Mouse (Mus musculus) ES-Bruce4 (cell line): ENCODE results near the gene Catsperz. TPM values are rescaled to one million over a fixed set of nuclear protein-coding genes. Genes with fewer than 3 reads are reported as not detected.
A peak's percentile ranks its signal among the peaks of the same experiment; 100 is the strongest.

ENCODE experiments used
- H3K27ac ChIP-seq: 2 replicates; pipeline ENCODE4 v1.5.1; 2012; ENCODE audit warnings: low read length, inconsistent platforms; ENCODE audit not compliant: insufficient read depth
- H3K27me3 ChIP-seq: 2 replicates; pipeline ENCODE4 v1.6.1; 2012; ENCODE audit warnings: mild to moderate bottlenecking, low read length, inconsistent platforms; ENCODE audit not compliant: control insufficient read depth, poor library complexity, insufficient read depth, severe bottlenecking
- H3K36me3 ChIP-seq: 2 replicates; pipeline ENCODE4 v1.6.1; 2012; ENCODE audit warnings: inconsistent platforms, mild to moderate bottlenecking, low read length, moderate library complexity; ENCODE audit not compliant: control insufficient read depth, poor library complexity, insufficient read depth, severe bottlenecking
- H3K4me1 ChIP-seq: one replicate; pipeline ENCODE4 v1.8.1; 2011; ENCODE audit warnings: low read length; ENCODE audit not compliant: control insufficient read depth, insufficient read depth
- H3K4me3 ChIP-seq: 2 replicates; pipeline ENCODE4 v1.5.1; 2011; ENCODE audit warnings: low read depth, mild to moderate bottlenecking, low read length
- H3K9ac ChIP-seq: 2 replicates; pipeline ENCODE4 v1.6.1; 2012; ENCODE audit warnings: low read depth, mild to moderate bottlenecking, inconsistent platforms; ENCODE audit not compliant: poor library complexity, severe bottlenecking
- H3K9me3 ChIP-seq: replicated peaks from 2 replicates; pipeline ENCODE4 v1.6.1; 2012; ENCODE audit warnings: mild to moderate bottlenecking, low read length, inconsistent platforms; ENCODE audit not compliant: control insufficient read depth, poor library complexity, insufficient read depth, severe bottlenecking
- CTCF ChIP-seq: IDR thresholded peaks from one replicate; pipeline ENCODE4 v1.8.1; 2011; ENCODE audit warnings: low read depth, low read length
- EP300 ChIP-seq: IDR thresholded peaks from 2 replicates; pipeline ENCODE4 v1.6.1; 2011; ENCODE audit warnings: low read depth, low read length; ENCODE audit not compliant: insufficient read depth
- POLR2A ChIP-seq: IDR thresholded peaks from one replicate; pipeline ENCODE4 v1.8.1; 2011; ENCODE audit warnings: low read length; ENCODE audit not compliant: insufficient read depth
- polyA plus RNA-seq: library from polyadenylated mRNA; stranded (reverse); fragments of >200 nt; gene quantifications from 2 replicates; pipeline ENCODE4 v1.2.4, GENCODE M21; 2011; ENCODE audit warnings: low read depth; ENCODE audit not compliant: missing spikeins, insufficient read depth, insufficient read length

The Catsperz gene
- polyA plus RNA-seq, 1 experiment, result 1.8 TPM

GRCm38 (mm10) chr19:6942249-6942691, 17.1 kb upstream of the Catsperz start, which contains the start of gene Gpr137:
TSS of gene Gpr137 (minus strand) at chr19:6942480.
- Histone ChIP-seq H3K4me3 (peak within 1 kb of the TSS; percentile 96), H3K4me1 (no peaks in the 10 kb centered on the region), H3K27me3 (no peaks in the 10 kb centered on the region), H3K9ac (peak within 1 kb of the TSS; percentile 86), H3K36me3 (no peaks in the 10 kb centered on the region), H3K27ac (peak within 1 kb of the TSS; percentile 60), H3K9me3 (no peaks in the 10 kb centered on the region)
- peak; percentile 66 for TF ChIP-seq POLR2A
- TF ChIP-seq CTCF, result no peak
- TF ChIP-seq EP300, result no peak

GRCm38 (mm10) chr19:6941372-6942248, 16.4 kb upstream of the Catsperz start, which contains the start of gene Bad:
TSS of gene Bad (plus strand) at chr19:6941861.
- peak within 1 kb of the TSS; percentile 60 for H3K27ac ChIP-seq
- no peaks in the 10 kb centered on the region for H3K27me3 ChIP-seq
- no peaks in the 10 kb centered on the region for H3K4me1 ChIP-seq
- TF ChIP-seq CTCF (no peak), EP300 (no peak), POLR2A (no peak)
- no peaks in the 10 kb centered on the region for H3K36me3 ChIP-seq
- H3K4me3 ChIP-seq, result peak within 1 kb of the TSS; percentile 96
- H3K9me3 ChIP-seq, result no peaks in the 10 kb centered on the region
- peak within 1 kb of the TSS; percentile 86 for H3K9ac ChIP-seq

GRCm38 (mm10) chr19:6940396-6941351, 15.5 kb upstream of the Catsperz start:
- Histone ChIP-seq H3K27me3 (no peaks in the 10 kb centered on the region), H3K9me3 (no peaks in the 10 kb centered on the region), H3K27ac (no peak overlapping the region), H3K9ac (peak overlapping the region; percentile 86), H3K4me3 (peak overlapping the region; percentile 87), H3K36me3 (no peaks in the 10 kb centered on the region), H3K4me1 (no peaks in the 10 kb centered on the region)
- TF ChIP-seq CTCF (no peak), POLR2A (no peak), EP300 (no peak)

- H3K4me1 ChIP-seq, result no peaks in the 10 kb centered on the region
- no peak overlapping the region for H3K27ac ChIP-seq
- TF ChIP-seq CTCF, result no peak
- no peak for TF ChIP-seq EP300
- TF ChIP-seq POLR2A, result no peak
- no peaks in the 10 kb centered on the region for H3K9me3 ChIP-seq
- no peak overlapping the region for H3K9ac ChIP-seq
- H3K27me3 ChIP-seq, result no peaks in the 10 kb centered on the region
- no peak overlapping the region for H3K4me3 ChIP-seq
- H3K36me3 ChIP-seq, result no peaks in the 10 kb centered on the region
Measured at GRCm38 (mm10) chr19:6939106-6940002, 14.2 kb upstream of the Catsperz start.
